Mouse (Mus musculus) adrenal gland, adult 8-10 months (tissue): ENCODE data around the gene A030005K14Rik. TPM values are rescaled to one million over a fixed set of nuclear protein-coding genes. Genes with fewer than 3 reads are reported as not detected.

Source experiments
- DNase-seq: peaks from one replicate; pipeline ENCODE4 v3.0.0; 2022
- total RNA-seq, 4 experiments: library from RNA; stranded (reverse); gene quantifications; 2 replicates each; pipeline ENCODE4 v1.2.4; 2022

The A030005K14Rik gene
- total RNA-seq, 4 experiments from 2014 or later, result not detected

GRCm38 (mm10) chr1:83036892-83037667, 22.1 kb downstream of the A030005K14Rik start:
- DNase-seq, result no peak

GRCm38 (mm10) chr1:83034509-83034908, 24.7 kb downstream of the A030005K14Rik start:
- DNase-seq, result no peak

- DNase-seq, result no peak
Measured at GRCm38 (mm10) chr1:83032508-83032907, 26.7 kb downstream of the A030005K14Rik start.

DNA sequence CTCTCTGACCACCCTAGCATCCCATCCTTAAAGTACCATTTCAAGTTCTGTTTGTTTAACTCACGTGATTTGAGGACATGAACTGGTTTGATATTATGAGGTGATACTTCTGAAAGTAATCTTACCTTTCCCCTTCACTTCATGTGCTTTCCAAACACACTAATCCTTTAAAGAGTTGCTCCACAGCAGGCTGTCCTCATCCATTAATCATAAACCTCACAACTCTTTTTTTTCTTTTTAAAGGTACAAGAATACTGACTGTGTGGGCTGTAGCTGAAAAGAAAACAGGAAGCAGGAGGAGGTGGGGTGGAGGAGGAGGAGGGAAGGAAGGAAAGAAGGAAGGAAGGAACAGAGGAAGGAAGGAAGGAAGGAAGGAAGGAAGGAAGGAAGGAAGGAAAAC, 27.2 kb downstream of the A030005K14Rik start:
- DNase-seq, result no peak

GRCm38 (mm10) chr1:83016556-83016955, 42.6 kb downstream of the A030005K14Rik start:
- DNase-seq, result no peak

GRCm38 (mm10) chr1:83015329-83015879, 43.8 kb downstream of the A030005K14Rik start:
- no peak for DNase-seq

GRCm38 (mm10) chr1:83014477-83014876, 44.7 kb downstream of the A030005K14Rik start:
- DNase-seq, result no peak

Other genes starting within 250 kb of the A030005K14Rik start
- 10 to 100 TPM; 42.8 to 63.0 (median 58.2) TPM for gene Agfg1, start 219.9 kb downstream of the A030005K14Rik start, total RNA-seq
- gene A030005L19Rik, start 146.1 kb downstream of the A030005K14Rik start, total RNA-seq, result 1 to 10 TPM in 1 of 4 experiments, under 1 TPM in 2, not detected in 1; 0.44 to 1.0 (median 0.62) TPM
- not detected for gene A030014E15Rik, start 134.5 kb downstream of the A030005K14Rik start, total RNA-seq
- gene Gm6217, start 128.0 kb downstream of the A030005K14Rik start, total RNA-seq, result not detected
- gene A030003K21Rik, start 116.0 kb downstream of the A030005K14Rik start, total RNA-seq, result not detected
- not detected for gene Gm7544, start 103.4 kb downstream of the A030005K14Rik start, total RNA-seq
- not detected for gene Gm47955, start 99.1 kb downstream of the A030005K14Rik start, total RNA-seq
- not detected for gene Gm47959, start 58.8 kb downstream of the A030005K14Rik start, total RNA-seq
- gene Slc19a3, start 20.9 kb downstream of the A030005K14Rik start, total RNA-seq, result under 1 TPM in 2 of 4 experiments, not detected in 2; 0.15 to 0.18 TPM
- gene Krtap28-10, start 16.9 kb downstream of the A030005K14Rik start, total RNA-seq, result not detected
- gene Gm47969, start 14.4 kb downstream of the A030005K14Rik start, total RNA-seq, result not detected
- not detected for gene Krtap28-13, start 1.6 kb upstream of the A030005K14Rik start, total RNA-seq
- not detected for gene Ccl20, start 57.4 kb upstream of the A030005K14Rik start, total RNA-seq
- gene Daw1, start 100.4 kb upstream of the A030005K14Rik start, total RNA-seq, result not detected